Mouse (Mus musculus) embryonic facial prominence, embryonic 15.5 days (tissue): ENCODE measurements at regions not wholly inside any gene's neighbourhood (a gene's known extent, or its start where the extent isn't known, plus 50 kb on each side); places are given as distances from the start of the nearest gene placed in this dataset.

ENCODE experiments used
- ATAC-seq: fragments of 200-750 bp; cut with Nextera tagmentation; 2 replicates; pipeline ENCODE4 v1.8.0; 2017; ENCODE audit warnings: low read depth, moderate TSS enrichment; ENCODE audit not compliant: insufficient number of reproducible peaks, low FRiP score, low TSS enrichment
- H3K27ac ChIP-seq: fragments of 300-500 bp; sonication (generic); replicated peaks from 2 replicates; pipeline ENCODE4 v1.5.1; 2015; ENCODE audit warnings: mild to moderate bottlenecking, inconsistent platforms
- H3K27me3 ChIP-seq: fragments of 300-500 bp; sonication (generic); 2 replicates; pipeline ENCODE4 v1.6.1; 2015; ENCODE audit warnings: inconsistent platforms
- H3K36me3 ChIP-seq: fragments of 300-500 bp; sonication (generic); 2 replicates; pipeline ENCODE4 v1.6.1; 2015; ENCODE audit warnings: mild to moderate bottlenecking, inconsistent platforms
- H3K4me1 ChIP-seq: fragments of 300-500 bp; sonication (generic); 2 replicates; pipeline ENCODE4 v1.6.1; 2015; ENCODE audit warnings: inconsistent platforms
- H3K4me2 ChIP-seq: fragments of 300-500 bp; sonication (generic); replicated peaks from 2 replicates; pipeline ENCODE4 v1.6.1; 2015; ENCODE audit warnings: mild to moderate bottlenecking, inconsistent platforms
- H3K4me3 ChIP-seq: fragments of 300-500 bp; sonication (generic); replicated peaks from 2 replicates; pipeline ENCODE4 v1.5.1; 2015; ENCODE audit warnings: mild to moderate bottlenecking, inconsistent platforms
- H3K9ac ChIP-seq: fragments of 300-500 bp; sonication (generic); 2 replicates; pipeline ENCODE4 v1.6.1; 2015; ENCODE audit warnings: inconsistent platforms
- H3K9me3 ChIP-seq: fragments of 300-500 bp; sonication (generic); replicated peaks from 2 replicates; pipeline ENCODE4 v1.6.1; 2016; ENCODE audit warnings: inconsistent platforms
- WGBS: fragments of 180-500 bp; shearing (Covaris S2); methylation state at CpG from one replicate; pipeline ENCODE4 v1.1.7; 2015; 5-methylcytosine and 5-hydroxymethylcytosine counted together

DNA sequence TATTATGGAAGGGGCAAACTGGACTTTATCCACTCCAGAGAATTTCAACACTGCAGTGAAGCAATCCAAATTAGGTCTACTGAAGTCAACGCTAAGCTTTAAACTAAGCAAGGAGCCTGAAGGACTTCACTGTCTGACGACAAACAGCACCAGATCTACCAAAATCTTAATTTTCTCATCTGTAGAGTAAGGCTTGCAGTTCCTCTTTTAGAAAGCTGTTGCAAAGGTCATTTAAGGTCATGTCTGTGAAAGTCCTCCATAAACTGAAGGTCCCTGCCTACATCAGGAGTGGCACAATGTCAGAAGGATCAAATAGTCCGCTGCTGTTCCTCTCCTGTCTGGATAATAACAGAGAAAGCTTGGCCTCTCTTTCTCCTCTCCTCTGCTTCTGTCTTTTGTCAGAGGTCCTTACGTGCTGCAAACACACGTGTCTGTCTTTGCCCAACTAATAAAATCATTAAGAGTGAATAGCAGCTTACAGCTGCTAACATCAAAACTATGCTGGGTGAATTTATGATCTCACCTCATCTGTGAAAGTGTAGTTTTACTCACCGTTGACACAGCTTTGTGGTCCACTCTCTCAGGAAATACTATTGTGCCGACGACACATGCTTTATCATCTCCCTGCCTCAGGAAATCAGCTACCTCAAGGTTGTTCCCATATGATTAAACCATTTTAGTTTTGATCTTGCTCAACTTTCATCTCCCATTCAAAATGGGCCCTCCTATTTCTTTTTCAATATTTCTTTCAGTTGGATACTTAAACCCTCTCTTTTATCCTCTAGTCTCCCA is 117.9 kb upstream of the Tas2r134 start:
- Histone ChIP-seq H3K4me3 (no peak overlapping the region), H3K27me3 (no peaks in the 10 kb centered on the region), H3K9ac (no peak overlapping the region), H3K4me2 (no peak overlapping the region), H3K36me3 (no peaks in the 10 kb centered on the region), H3K27ac (no peak overlapping the region), H3K9me3 (no peaks in the 10 kb centered on the region), H3K4me1 (0 out of 2 replicates have a peak, but pooled peaks cover 6% of the 10 kb centered on the region)
- no peak for ATAC-seq
- WGBS, result 77% methylated on average over 8 of the region's 8 CpGs

GRCm38 (mm10) chr2:51497896-51498295 is 129.4 kb upstream of the Tas2r134 start:
- no peak overlapping the region for H3K4me2 ChIP-seq
- H3K4me3 ChIP-seq, result no peak overlapping the region
- no peaks in the 10 kb centered on the region for H3K9me3 ChIP-seq
- no peaks in the 10 kb centered on the region for H3K27me3 ChIP-seq
- no peaks in the 10 kb centered on the region for H3K4me1 ChIP-seq
- no peak overlapping the region for H3K27ac ChIP-seq
- H3K36me3 ChIP-seq, result no peaks in the 10 kb centered on the region
- no peak for ATAC-seq
- H3K9ac ChIP-seq, result no peak overlapping the region
- WGBS, result 78% methylated on average over 2 of the region's 2 CpGs

DNA sequence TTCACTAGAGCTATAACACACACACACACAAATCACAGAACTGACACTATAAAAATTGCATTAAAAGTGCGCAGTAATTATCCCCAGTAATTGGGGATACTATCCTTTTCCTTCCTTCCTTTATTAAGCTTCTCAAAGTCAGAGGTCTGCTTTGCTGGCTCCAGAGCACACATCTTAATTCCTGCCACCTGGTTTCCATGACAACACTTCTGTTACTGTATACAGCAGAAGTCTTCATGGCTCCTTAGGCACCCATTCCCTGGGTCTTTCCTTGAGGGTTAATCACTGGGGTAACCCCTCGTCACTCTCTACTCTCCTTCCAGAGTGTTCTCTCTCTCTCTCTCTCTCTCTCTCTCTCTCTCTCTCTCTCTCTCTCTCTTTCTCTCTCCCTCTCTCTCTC is 153.6 kb upstream of the Tas2r134 start:
- H3K4me3 ChIP-seq, result no peak overlapping the region
- H3K36me3 ChIP-seq, result no peaks in the 10 kb centered on the region
- no peaks in the 10 kb centered on the region for H3K27me3 ChIP-seq
- H3K27ac ChIP-seq, result no peak overlapping the region
- no peaks in the 10 kb centered on the region for H3K9me3 ChIP-seq
- no peak overlapping the region for H3K4me2 ChIP-seq
- no peak overlapping the region for H3K9ac ChIP-seq
- ATAC-seq, result no peak
- no peaks in the 10 kb centered on the region for H3K4me1 ChIP-seq
- WGBS, result 48% methylated on average over 2 of the region's 2 CpGs

GRCm38 (mm10) chr2:51467027-51467694 is 160.2 kb upstream of the Tas2r134 start:
- Histone ChIP-seq H3K4me2 (no peak overlapping the region), H3K9me3 (no peaks in the 10 kb centered on the region), H3K4me1 (peaks cover 11% of the 10 kb centered on the region; the same call in 1 of the 2 replicates), H3K27me3 (no peaks in the 10 kb centered on the region), H3K27ac (no peak overlapping the region), H3K36me3 (no peaks in the 10 kb centered on the region), H3K9ac (no peak overlapping the region), H3K4me3 (no peak overlapping the region)
- ATAC-seq, result no peak
- 77% methylated on average over 7 of the region's 7 CpGs for WGBS

DNA sequence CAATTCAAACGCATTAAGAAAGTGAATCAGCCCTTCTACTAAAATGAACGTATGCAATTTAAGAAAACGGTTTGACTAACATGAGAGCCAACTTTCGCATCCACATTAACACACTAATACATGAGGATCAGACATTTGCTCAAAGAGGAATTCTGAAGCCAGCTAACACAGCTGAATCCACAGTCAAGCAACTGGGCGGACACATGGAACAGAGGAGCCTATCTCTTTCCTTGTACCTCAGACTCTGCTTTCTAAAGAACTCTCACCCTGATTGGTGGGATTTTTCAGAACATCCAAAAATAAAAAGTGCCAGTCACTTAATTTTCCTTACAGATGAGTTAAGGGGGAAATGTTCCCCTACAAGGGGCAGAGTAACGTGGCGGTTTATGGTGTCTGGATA is 161.3 kb upstream of the Tas2r134 start:
- peak; percentile 76 for ATAC-seq
- H3K9me3 ChIP-seq, result no peaks in the 10 kb centered on the region
- H3K27me3 ChIP-seq, result no peaks in the 10 kb centered on the region
- H3K4me3 ChIP-seq, result no peak overlapping the region
- peaks cover 11% of the 10 kb centered on the region; the same call in 1 of the 2 replicates for H3K4me1 ChIP-seq
- no peak overlapping the region; the same call in 1 of the 2 replicates for H3K4me2 ChIP-seq
- H3K36me3 ChIP-seq, result no peaks in the 10 kb centered on the region
- WGBS, result 46% methylated on average over 7 of the region's 7 CpGs
- H3K27ac ChIP-seq, result peak overlapping the region; percentile 71
- H3K9ac ChIP-seq, result no peak overlapping the region

GRCm38 (mm10) chr2:51465576-51465975 is 161.7 kb upstream of the Tas2r134 start:
- H3K27me3 ChIP-seq, result no peaks in the 10 kb centered on the region
- H3K4me3 ChIP-seq, result no peak overlapping the region
- H3K4me2 ChIP-seq, result no peak overlapping the region; the same call in 1 of the 2 replicates
- H3K36me3 ChIP-seq, result no peaks in the 10 kb centered on the region
- H3K9ac ChIP-seq, result no peak overlapping the region
- peak overlapping the region; percentile 71 for H3K27ac ChIP-seq
- H3K9me3 ChIP-seq, result no peaks in the 10 kb centered on the region
- WGBS, result 21% methylated on average over 7 of the region's 7 CpGs
- peaks cover 11% of the 10 kb centered on the region; the same call in 1 of the 2 replicates for H3K4me1 ChIP-seq
- peak; percentile 85 for ATAC-seq

- H3K4me2 ChIP-seq, result no peak overlapping the region
- no peaks in the 10 kb centered on the region for H3K27me3 ChIP-seq
- no peaks in the 10 kb centered on the region for H3K36me3 ChIP-seq
- H3K27ac ChIP-seq, result 0 out of 2 replicates have a peak overlapping the region, but pooled peaks have one; percentile 14
- H3K9ac ChIP-seq, result no peak overlapping the region
- peaks cover 11% of the 10 kb centered on the region; the same call in 1 of the 2 replicates for H3K4me1 ChIP-seq
- 42% methylated on average over 2 of the region's 2 CpGs for WGBS
- H3K4me3 ChIP-seq, result no peak overlapping the region
- H3K9me3 ChIP-seq, result no peaks in the 10 kb centered on the region
- no peak for ATAC-seq
Measured at GRCm38 (mm10) chr2:51464356-51464755, 163.0 kb upstream of the Tas2r134 start.

DNA sequence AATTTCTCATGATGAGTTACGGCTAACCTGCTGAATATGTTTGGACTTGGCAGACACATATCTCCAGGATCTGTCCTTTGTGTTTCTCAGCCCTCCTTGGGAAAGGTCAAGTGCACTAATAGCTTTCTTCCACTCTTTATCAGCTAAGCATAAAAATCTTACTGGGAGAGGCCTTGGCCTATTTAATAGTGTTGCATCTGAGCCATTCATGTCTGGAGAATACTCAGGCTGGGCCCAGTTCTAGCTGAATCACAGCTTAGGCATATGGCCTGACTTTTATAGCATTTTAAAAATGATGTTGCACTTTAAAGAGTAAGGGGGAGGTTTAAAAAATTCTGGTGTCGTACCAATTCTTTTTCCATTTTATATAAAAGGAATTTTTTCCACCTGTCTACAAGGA is 166.4 kb upstream of the Tas2r134 start:
- no peak for ATAC-seq
- no peaks in the 10 kb centered on the region for H3K9me3 ChIP-seq
- H3K4me2 ChIP-seq, result no peak overlapping the region
- H3K27me3 ChIP-seq, result no peaks in the 10 kb centered on the region
- no peak overlapping the region for H3K4me3 ChIP-seq
- no peak overlapping the region for H3K9ac ChIP-seq
- H3K4me1 ChIP-seq, result peaks cover 3% of the 10 kb centered on the region; the same call in 1 of the 2 replicates
- H3K27ac ChIP-seq, result no peak overlapping the region
- H3K36me3 ChIP-seq, result no peaks in the 10 kb centered on the region
- 83% methylated on average over 2 of the region's 2 CpGs for WGBS

DNA sequence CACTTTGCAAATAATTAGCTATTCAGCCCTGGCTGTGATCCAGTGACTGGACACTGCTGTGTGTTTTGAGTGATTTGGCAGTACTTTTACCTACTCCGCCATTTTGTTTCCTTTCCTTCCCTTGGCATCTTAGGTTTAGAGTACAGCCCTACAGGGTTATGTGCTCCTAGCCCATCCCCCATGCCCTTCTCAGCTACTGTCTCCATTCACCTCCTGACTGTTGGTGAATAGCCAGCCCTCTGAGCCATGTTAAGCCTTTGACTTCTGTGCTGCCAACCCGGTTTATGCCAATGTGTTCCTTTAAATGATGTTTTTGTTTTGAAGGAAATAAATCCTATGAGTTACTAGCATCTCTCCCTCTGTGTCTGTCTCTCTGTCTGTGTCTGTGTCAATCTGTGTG is 167.8 kb upstream of the Tas2r134 start:
- Histone ChIP-seq H3K9ac (no peak overlapping the region), H3K4me3 (no peak overlapping the region), H3K27me3 (no peaks in the 10 kb centered on the region), H3K27ac (no peak overlapping the region), H3K36me3 (no peaks in the 10 kb centered on the region), H3K4me2 (no peak overlapping the region), H3K4me1 (no peaks in the 10 kb centered on the region; the same call in 1 of the 2 replicates), H3K9me3 (no peaks in the 10 kb centered on the region)
- no peak for ATAC-seq
- 82% methylated on average over 2 of the region's 2 CpGs for WGBS

DNA sequence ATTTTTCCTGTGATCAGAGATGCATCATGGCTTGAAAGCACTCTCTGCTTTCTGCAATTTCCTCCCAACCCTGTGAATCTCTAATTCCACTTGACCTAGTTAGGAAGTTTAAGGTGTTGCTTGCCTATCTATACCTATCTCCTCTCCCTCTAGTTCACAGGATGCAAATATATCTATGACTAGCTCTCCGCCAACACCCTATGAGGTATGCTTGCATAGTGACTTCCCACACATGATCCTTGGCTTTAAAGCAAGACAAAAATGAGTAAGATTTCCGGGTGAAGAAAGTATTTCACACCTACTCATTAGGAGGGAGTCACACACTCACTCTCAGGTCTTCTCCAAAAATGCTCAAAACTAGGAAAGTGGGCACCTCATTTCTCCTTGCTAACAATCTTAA is 169.6 kb upstream of the Tas2r134 start:
- Histone ChIP-seq H3K9me3 (no peaks in the 10 kb centered on the region), H3K9ac (no peak overlapping the region), H3K27ac (no peak overlapping the region), H3K27me3 (no peaks in the 10 kb centered on the region), H3K4me2 (no peak overlapping the region), H3K36me3 (no peaks in the 10 kb centered on the region), H3K4me3 (no peak overlapping the region), H3K4me1 (no peaks in the 10 kb centered on the region)
- 87% methylated on average over 2 of the region's 2 CpGs for WGBS
- ATAC-seq, result no peak

DNA sequence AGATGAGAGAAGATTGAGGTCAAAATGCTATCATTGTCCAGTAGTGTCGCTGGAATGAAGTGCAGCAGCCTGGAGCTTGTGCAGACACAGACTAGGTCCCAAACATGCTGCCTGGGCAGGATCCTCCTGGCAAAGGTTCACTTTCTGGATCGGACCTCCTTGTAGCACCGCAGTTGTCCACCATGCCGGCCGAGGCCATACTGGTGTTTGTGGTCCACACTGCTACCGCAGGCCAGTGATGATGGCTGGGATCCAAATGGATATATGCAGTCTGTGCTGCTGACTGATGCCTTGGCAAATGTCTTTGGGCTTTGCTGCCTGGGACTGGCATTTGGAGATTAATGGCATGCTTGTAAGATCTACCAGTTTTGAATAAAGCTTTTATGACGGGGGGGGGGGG is 174.5 kb upstream of the Tas2r134 start:
- no peak overlapping the region for H3K27ac ChIP-seq
- no peaks in the 10 kb centered on the region for H3K36me3 ChIP-seq
- no peak overlapping the region for H3K4me2 ChIP-seq
- H3K4me3 ChIP-seq, result no peak overlapping the region
- no peak overlapping the region for H3K9ac ChIP-seq
- no peaks in the 10 kb centered on the region for H3K4me1 ChIP-seq
- ATAC-seq, result no peak
- H3K9me3 ChIP-seq, result no peaks in the 10 kb centered on the region
- 86% methylated on average over 7 of the region's 7 CpGs for WGBS
- H3K27me3 ChIP-seq, result no peaks in the 10 kb centered on the region
